Mouse (Mus musculus) lung, embryonic 15.5 days (tissue): ENCODE measurements around the gene Spata25. TPM values are rescaled to one million over a fixed set of nuclear protein-coding genes. Genes with fewer than 3 reads are reported as not detected.
A peak's percentile ranks its signal among the peaks of the same experiment; 100 is the strongest.

ENCODE experiments used
- ATAC-seq: fragments of 200-750 bp; cut with Nextera tagmentation; 2 replicates; pipeline ENCODE4 v1.8.0; 2017; ENCODE audit warnings: moderate number of reproducible peaks, borderline replicate concordance; ENCODE audit not compliant: low FRiP score, low TSS enrichment; ENCODE audit errors: extremely low read depth
- H3K27ac ChIP-seq: fragments of 300-500 bp; sonication (generic); 2 replicates; pipeline ENCODE4 v1.5.1; 2015; ENCODE audit warnings: moderate library complexity, mild to moderate bottlenecking, inconsistent platforms
- H3K27me3 ChIP-seq: fragments of 300-500 bp; sonication (generic); 2 replicates; pipeline ENCODE4 v1.6.1; 2015; ENCODE audit warnings: inconsistent platforms
- H3K36me3 ChIP-seq: fragments of 300-500 bp; sonication (generic); 2 replicates; pipeline ENCODE4 v1.6.1; 2015; ENCODE audit warnings: inconsistent platforms
- H3K4me1 ChIP-seq: fragments of 300-500 bp; sonication (generic); 2 replicates; pipeline ENCODE4 v1.6.1; 2015; ENCODE audit warnings: inconsistent platforms
- H3K4me2 ChIP-seq: fragments of 300-500 bp; sonication (generic); 2 replicates; pipeline ENCODE4 v1.6.1; 2015; ENCODE audit warnings: inconsistent platforms, mild to moderate bottlenecking, moderate library complexity
- H3K4me3 ChIP-seq: fragments of 300-500 bp; sonication (generic); 2 replicates; pipeline ENCODE4 v1.5.1; 2015; ENCODE audit warnings: mild to moderate bottlenecking, inconsistent platforms
- H3K9ac ChIP-seq: fragments of 300-500 bp; sonication (generic); 2 replicates; pipeline ENCODE4 v1.6.1; 2015; ENCODE audit warnings: inconsistent platforms
- H3K9me3 ChIP-seq: fragments of 300-500 bp; sonication (generic); 2 replicates; pipeline ENCODE4 v1.6.1; 2016; ENCODE audit warnings: inconsistent platforms
- WGBS: fragments of 180-500 bp; shearing (Covaris S2); methylation state at CpG from one replicate; pipeline ENCODE4 v1.1.7; 2015; 5-methylcytosine and 5-hydroxymethylcytosine counted together
- polyA plus RNA-seq: library from polyadenylated mRNA; unstranded; fragments of >200 nt; fragmentation: Nextera tagmentation; extraction: Ambion mirVana; gene quantifications from 2 replicates; pipeline ENCODE4 v1.2.1, GENCODE M21; 2015

Gene Spata25
- polyA plus RNA-seq, 1 experiment from 2014 or later: not detected

DNA sequence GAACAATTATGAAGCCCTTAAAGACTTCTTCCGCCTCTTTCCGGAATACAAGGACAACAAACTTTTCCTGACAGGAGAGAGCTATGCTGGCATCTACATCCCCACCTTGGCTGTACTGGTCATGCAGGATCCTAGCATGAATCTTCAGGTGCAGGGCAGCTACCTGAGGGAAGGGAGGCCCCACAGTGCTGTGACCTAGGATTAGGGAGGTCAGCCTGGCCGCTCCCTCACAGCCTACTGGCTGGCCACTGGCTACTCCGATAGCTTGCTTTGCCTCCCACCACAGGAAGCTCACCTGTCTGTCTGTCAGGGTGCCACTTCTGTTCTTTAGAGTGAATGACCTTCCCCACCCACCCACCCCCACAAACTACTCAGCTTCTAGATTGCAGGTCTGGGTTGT is 6.8 kb upstream of the Spata25 start:
- Histone ChIP-seq H3K36me3 (peaks cover 32% of the 10 kb centered on the region), H3K4me2 (peak overlapping the region; percentile 98; the same call in 1 of the 2 replicates), H3K4me1 (peaks cover 21% of the 10 kb centered on the region), H3K9ac (no peak overlapping the region), H3K27me3 (no peaks in the 10 kb centered on the region), H3K27ac (no peak overlapping the region), H3K9me3 (no peaks in the 10 kb centered on the region), H3K4me3 (no peak overlapping the region)
- no peak for ATAC-seq
- WGBS: 92% methylated on average over 4 of the region's 4 CpGs

DNA sequence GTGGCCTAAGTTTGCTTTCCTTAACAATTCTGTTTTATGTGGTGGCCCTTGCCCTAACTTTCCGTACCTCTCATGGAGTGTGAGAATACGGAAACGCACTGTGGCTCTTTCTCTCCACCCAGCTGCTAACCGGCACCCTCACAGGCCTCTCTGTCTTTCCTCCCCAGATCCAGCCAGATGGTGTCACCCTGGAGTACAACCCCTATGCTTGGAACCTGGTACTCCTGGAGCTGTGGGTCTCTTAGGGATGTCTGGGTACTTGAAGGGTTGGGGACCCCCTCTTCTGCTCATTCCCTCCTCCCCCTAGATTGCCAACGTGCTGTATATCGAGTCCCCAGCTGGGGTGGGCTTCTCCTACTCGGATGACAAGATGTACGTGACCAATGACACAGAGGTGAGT is 6.2 kb upstream of the Spata25 start:
- 39% methylated on average over 8 of the region's 8 CpGs for WGBS
- Histone ChIP-seq H3K9me3 (no peaks in the 10 kb centered on the region), H3K27ac (no peak overlapping the region)

DNA sequence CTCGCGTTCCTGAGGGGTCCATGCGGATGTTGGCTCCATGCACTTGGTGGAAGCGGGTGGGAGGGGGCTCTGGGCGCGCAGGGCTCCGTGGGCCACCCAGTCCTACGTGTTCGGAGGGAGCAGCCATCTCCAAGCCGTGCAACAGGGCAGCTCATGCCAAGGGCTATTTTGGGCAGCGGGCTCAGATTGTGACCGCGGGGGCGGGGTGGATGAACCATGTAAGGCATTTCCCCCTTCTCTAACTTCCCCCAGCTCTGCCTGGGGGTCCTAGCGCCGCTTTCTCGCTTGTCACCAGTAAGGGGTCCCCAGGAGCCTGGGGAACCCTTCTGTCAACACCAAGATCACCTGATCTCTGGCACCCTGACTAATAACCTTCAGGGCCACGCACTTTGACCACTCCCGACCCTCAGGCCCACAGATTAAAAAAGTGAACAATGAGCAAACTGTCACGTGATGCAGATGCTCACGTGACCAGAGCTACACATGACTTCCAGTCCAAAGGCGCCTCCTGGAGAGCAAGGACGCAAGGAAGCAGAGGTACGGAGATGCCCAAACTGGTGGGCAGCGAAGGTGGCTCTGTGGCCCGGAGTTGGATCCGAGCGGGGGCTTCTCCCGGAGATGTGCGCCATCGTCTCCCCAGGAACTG is 5.1 kb upstream of the Spata25 start, which contains the start of gene Neurl2:
TSS of gene Neurl2 (minus strand) at position 143 of the 646 bp plus-strand sequence.
- H3K9me3 ChIP-seq: no peaks in the 10 kb centered on the region
- peak within 1 kb of the TSS; percentile 77 for H3K9ac ChIP-seq
- H3K4me2 ChIP-seq: peak within 1 kb of the TSS; percentile 98
- H3K4me1 ChIP-seq: peaks cover 21% of the 10 kb centered on the region
- peaks cover 16% of the 10 kb centered on the region for H3K36me3 ChIP-seq
- no peaks in the 10 kb centered on the region for H3K27me3 ChIP-seq
- ATAC-seq: peak; percentile 76
- H3K4me3 ChIP-seq: peak within 1 kb of the TSS; percentile 67
- WGBS: under 1% methylated on average over 31 of the region's 31 CpGs
- peak within 1 kb of the TSS; percentile 92 for H3K27ac ChIP-seq

More for the DNA sequence above, 6.2 kb upstream of the Spata25 start:
- peak overlapping the region; percentile 77 for H3K9ac ChIP-seq
- H3K4me2 ChIP-seq: peak overlapping the region; percentile 98
- ATAC-seq: no peak
- H3K4me3 ChIP-seq: peak overlapping the region; percentile 67
- peaks cover 25% of the 10 kb centered on the region for H3K36me3 ChIP-seq
- no peaks in the 10 kb centered on the region for H3K27me3 ChIP-seq
- H3K4me1 ChIP-seq: peaks cover 21% of the 10 kb centered on the region

DNA sequence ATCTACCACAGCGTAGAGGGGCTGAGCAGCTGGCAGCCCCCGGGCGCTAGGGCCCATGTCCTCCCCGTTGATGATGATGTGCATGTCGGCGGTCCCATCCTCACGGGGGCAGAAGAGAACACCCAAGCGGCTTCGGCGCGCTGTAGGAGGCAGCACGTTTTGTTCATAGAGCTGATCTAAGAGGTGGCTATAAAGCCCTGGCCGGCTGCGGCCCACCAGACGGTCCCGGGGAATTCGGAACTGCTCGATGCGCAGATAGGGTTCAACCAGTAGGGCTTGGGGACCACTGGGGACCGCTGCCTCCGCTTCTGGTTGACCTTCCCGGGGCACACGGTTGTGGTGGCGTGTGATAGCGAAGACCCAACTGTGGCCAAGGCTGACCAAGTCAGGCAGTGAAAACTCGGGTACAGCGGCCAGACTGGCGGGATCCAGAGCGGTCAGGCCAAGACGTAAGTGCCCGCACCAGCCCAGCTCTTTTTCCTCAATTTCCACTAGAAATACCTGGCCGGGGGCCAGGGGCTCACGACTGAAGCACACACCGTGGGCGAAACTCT is 4.5 kb upstream of the Spata25 start, which contains the start of gene Ctsa:
TSS of gene Ctsa (plus strand) at position 126 of the 554 bp plus-strand sequence.
- WGBS: 1% methylated on average over 35 of the region's 35 CpGs
- peak within 1 kb of the TSS; percentile 92 for H3K27ac ChIP-seq
- H3K9ac ChIP-seq: peak within 1 kb of the TSS; percentile 77
- H3K4me2 ChIP-seq: peak within 1 kb of the TSS; percentile 98
- no peaks in the 10 kb centered on the region for H3K27me3 ChIP-seq
- peaks cover 21% of the 10 kb centered on the region for H3K4me1 ChIP-seq
- H3K9me3 ChIP-seq: no peaks in the 10 kb centered on the region
- H3K4me3 ChIP-seq: peak within 1 kb of the TSS; percentile 67
- peaks cover 10% of the 10 kb centered on the region for H3K36me3 ChIP-seq
- peak; percentile 84 for ATAC-seq

DNA sequence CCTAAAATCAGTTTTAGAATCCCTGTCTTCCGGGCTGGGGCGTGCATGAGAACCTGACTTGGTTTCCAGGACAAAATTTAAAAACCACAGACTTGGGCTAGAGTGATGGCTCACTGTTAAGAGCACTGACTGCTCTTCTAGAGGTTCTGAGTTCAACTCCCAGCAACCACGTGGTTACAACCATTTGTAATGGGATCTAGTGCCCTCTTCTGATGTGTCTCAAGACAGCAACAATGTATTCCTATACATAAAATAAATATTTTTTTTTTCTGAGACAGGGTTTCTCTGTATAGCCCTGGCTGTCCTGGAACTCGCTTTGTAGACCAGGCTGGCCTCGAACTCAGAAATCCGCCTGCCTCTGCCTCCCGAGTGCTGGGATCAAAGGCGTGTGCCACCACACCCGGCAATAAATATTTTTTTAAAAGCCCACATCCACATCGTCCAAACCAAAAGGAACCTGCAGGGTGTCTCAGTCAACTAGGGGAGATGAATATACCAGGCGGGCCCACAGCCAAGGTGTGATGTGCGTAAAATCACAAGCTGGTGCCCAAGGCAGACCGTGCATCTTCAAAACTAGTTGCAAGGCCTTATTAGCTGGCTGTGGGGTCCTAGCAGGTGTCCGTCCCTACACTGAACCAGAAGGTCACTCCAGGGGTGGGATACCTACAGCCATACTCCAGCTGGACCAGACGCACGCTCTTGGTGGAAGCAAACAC is 3.9 kb upstream of the Spata25 start:
- H3K4me3 ChIP-seq: peak overlapping the region; percentile 67
- WGBS: 55% methylated on average over 16 of the region's 16 CpGs
- peak overlapping the region; percentile 77 for H3K9ac ChIP-seq
- H3K9me3 ChIP-seq: no peaks in the 10 kb centered on the region
- H3K27ac ChIP-seq: peak overlapping the region; percentile 92
- peaks cover 21% of the 10 kb centered on the region for H3K4me1 ChIP-seq
- peaks cover 12% of the 10 kb centered on the region; the same call in 1 of the 2 replicates for H3K36me3 ChIP-seq
- H3K4me2 ChIP-seq: peak overlapping the region; percentile 98
- H3K27me3 ChIP-seq: no peaks in the 10 kb centered on the region
- no peak for ATAC-seq

DNA sequence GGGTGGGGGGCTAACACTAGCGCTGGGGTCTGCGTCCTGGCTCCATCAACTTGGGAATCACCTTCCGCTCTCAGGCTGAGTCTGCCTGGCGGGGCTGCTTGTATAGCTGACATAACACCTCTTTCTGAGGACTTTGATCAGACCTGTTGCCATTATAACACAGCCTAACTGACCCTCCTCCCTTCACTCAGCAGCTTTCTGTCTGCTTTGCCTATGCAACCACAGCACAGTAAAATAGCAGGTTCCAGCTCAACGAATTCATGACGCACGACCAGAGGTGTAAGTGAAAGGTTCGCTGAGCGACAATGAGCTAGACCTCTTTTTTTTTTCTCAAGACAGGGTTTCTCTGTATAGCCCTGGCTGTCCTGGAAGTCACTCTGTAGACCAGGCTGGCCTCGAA is 2.7 kb upstream of the Spata25 start:
- H3K9ac ChIP-seq: no peak overlapping the region

DNA sequence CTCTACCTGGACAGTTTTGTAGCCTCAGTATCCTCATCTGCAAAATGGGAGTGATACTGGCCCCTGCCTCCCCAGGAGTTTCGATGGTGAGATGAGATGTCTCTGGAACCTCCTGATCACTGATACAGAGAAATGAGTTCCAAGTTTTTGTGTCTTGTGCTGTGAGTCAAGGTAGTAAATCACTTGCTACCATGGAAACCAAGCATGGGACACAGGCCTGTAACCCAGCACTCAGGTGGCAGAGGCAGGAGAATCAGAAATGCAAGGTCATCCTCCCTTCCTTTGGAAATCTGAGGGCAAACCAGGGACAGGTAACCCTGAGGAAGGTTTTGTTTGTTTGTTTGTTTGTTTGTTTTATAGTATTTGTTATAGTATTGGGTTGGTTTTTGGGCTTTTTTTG is 753 bp upstream of the Spata25 start:
- H3K36me3 ChIP-seq: peaks cover 29% of the 10 kb centered on the region
- H3K9me3 ChIP-seq: no peaks in the 10 kb centered on the region
- 95% methylated on average over 1 of the region's 1 CpGs for WGBS

More for the DNA sequence above, 2.7 kb upstream of the Spata25 start:
- peaks cover 18% of the 10 kb centered on the region for H3K36me3 ChIP-seq
- no peak overlapping the region for H3K4me3 ChIP-seq
- H3K9me3 ChIP-seq: no peaks in the 10 kb centered on the region
- H3K27me3 ChIP-seq: no peaks in the 10 kb centered on the region
- no peak overlapping the region for H3K4me2 ChIP-seq
- 79% methylated on average over 10 of the region's 10 CpGs for WGBS
- ATAC-seq: no peak
- H3K27ac ChIP-seq: no peak overlapping the region
- H3K4me1 ChIP-seq: peaks cover 21% of the 10 kb centered on the region

DNA sequence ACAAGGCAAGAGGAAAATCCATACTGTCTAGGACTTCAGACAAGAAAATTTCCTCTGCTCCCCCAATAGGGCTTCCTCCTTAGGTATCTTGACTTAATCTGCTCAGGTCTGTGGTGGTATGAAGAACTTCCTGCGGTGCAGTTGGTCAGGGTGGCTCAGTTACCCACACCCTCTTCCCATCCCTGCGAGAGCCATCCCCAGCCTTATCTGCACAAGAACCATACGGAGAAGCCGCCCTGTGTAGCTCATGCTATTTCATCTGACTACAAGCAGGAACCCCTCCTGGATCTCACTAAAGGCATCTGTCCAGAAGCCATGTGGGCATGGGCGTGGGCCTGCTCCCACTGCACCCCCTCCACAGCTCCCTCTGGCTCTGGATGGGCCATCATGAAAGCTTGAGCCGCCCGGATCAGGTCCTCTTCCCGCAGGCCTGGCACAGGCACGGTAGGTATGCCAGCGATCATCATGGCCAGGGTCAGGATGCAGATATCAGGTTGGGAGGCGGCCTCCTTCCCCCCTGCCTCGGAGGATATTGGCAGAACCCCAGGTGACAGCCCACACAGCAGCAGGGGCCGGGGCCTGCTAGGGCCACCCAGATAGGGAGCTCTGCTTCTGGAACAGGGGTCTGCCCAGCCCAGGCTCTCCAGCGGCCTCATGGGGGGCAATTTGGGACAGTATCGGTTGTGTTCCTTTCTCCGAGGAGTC is 1.0 kb downstream of the Spata25 start:
- Histone ChIP-seq H3K36me3 (peaks cover 29% of the 10 kb centered on the region), H3K27me3 (no peaks in the 10 kb centered on the region), H3K9me3 (no peaks in the 10 kb centered on the region), H3K4me3 (no peak overlapping the region), H3K4me2 (no peak overlapping the region), H3K9ac (no peak overlapping the region), H3K27ac (no peak overlapping the region), H3K4me1 (peaks cover 13% of the 10 kb centered on the region)
- 86% methylated on average over 16 of the region's 16 CpGs for WGBS
- ATAC-seq: no peak

More for the DNA sequence above, 753 bp upstream of the Spata25 start:
- no peak overlapping the region for H3K4me3 ChIP-seq
- H3K9ac ChIP-seq: no peak overlapping the region
- H3K27ac ChIP-seq: no peak overlapping the region
- peaks cover 12% of the 10 kb centered on the region for H3K4me1 ChIP-seq
- no peak overlapping the region for H3K4me2 ChIP-seq
- H3K27me3 ChIP-seq: no peaks in the 10 kb centered on the region
- no peak for ATAC-seq

DNA sequence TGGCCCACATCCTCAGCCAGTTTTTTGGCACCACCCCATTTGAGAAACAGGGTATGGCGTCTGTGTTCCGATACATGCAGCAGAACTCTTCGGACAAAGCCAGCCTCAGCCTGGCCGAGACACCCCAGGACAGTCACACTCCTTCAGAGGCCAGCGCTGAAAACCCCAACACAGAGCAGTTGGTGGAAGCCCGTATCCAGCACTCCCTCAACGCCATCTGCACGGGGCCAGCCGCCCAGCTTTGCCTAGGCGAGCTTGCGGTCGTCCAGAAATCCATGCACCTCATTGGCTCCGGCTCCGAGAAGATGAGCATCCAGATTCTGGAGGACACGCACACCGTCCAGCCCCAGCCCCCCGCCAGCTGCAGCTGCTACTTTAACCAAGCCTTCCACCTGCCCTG is 2.8 kb downstream of the Spata25 start:
- no peak for ATAC-seq
- H3K4me2 ChIP-seq: no peak overlapping the region
- no peaks in the 10 kb centered on the region for H3K9me3 ChIP-seq
- peaks cover 40% of the 10 kb centered on the region for H3K36me3 ChIP-seq
- no peak overlapping the region for H3K9ac ChIP-seq
- H3K27me3 ChIP-seq: no peaks in the 10 kb centered on the region
- no peak overlapping the region for H3K4me3 ChIP-seq
- H3K27ac ChIP-seq: no peak overlapping the region
- H3K4me1 ChIP-seq: peaks cover 14% of the 10 kb centered on the region
- 92% methylated on average over 17 of the region's 17 CpGs for WGBS

DNA sequence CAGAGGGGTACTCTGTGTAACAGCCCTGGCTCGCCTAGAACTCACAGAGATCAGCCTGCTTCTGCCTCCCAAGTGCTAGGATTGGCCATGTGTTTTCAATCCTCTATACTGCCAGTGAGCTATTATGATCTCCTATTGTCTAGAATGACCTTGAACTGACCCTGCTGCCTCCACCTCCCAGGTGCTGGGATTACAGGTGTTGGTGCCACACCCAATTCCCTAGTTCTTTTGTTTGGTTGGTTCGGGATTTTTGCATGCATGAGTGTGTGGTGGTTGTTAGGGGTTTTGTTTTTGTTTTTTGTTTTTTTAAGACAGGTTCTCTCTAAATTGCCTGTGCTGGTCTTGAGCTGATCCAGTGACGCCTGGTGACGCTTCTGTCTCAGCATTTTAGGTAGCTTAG is 4.4 kb downstream of the Spata25 start:
- H3K9ac ChIP-seq: no peak overlapping the region
- H3K27ac ChIP-seq: no peak overlapping the region
- no peaks in the 10 kb centered on the region for H3K27me3 ChIP-seq
- ATAC-seq: no peak
- H3K9me3 ChIP-seq: no peaks in the 10 kb centered on the region
- 0 out of 2 replicates have a peak overlapping the region, but pooled peaks have one; percentile 70 for H3K4me3 ChIP-seq
- H3K4me1 ChIP-seq: peaks cover 14% of the 10 kb centered on the region
- H3K36me3 ChIP-seq: peaks cover 41% of the 10 kb centered on the region
- 93% methylated on average over 4 of the region's 4 CpGs for WGBS
- peak overlapping the region; percentile 58 for H3K4me2 ChIP-seq

DNA sequence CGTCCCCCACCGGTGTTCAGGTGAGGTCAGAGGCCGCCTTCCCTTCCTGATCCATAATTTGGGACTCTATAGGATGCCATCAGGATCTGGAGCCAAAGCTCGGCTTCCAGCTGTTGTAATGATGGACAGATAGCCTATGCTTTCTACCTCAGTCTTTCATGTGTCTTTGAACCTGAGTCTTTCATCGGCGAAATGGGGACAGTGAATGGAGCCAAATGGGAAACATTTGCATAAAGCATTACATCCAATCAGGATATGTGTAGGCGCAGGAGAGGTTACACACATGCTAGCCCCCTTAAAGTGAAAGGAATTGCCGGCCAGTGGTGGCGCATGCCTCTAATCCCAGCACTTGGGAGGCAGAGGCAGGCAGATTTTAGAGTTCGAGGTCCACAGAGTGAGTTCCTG is 5.2 kb downstream of the Spata25 start:
- Histone ChIP-seq H3K27ac (peak overlapping the region; percentile 66), H3K4me3 (peak overlapping the region; percentile 70), H3K36me3 (peaks cover 41% of the 10 kb centered on the region), H3K4me2 (peak overlapping the region; percentile 58), H3K9ac (peak overlapping the region; percentile 70), H3K4me1 (peaks cover 14% of the 10 kb centered on the region), H3K9me3 (no peaks in the 10 kb centered on the region), H3K27me3 (no peaks in the 10 kb centered on the region)
- 2% methylated on average over 10 of the region's 10 CpGs for WGBS
- ATAC-seq: peak; percentile 76
